Mouse (Mus musculus) urinary bladder, postnatal 10 days (tissue): ENCODE measurements around the gene Nav3.

Experiments
- DNase-seq: peaks from one replicate; pipeline ENCODE4 v3.0.0; 2022; ENCODE audit warnings: low spot score

Gene Nav3

DNA sequence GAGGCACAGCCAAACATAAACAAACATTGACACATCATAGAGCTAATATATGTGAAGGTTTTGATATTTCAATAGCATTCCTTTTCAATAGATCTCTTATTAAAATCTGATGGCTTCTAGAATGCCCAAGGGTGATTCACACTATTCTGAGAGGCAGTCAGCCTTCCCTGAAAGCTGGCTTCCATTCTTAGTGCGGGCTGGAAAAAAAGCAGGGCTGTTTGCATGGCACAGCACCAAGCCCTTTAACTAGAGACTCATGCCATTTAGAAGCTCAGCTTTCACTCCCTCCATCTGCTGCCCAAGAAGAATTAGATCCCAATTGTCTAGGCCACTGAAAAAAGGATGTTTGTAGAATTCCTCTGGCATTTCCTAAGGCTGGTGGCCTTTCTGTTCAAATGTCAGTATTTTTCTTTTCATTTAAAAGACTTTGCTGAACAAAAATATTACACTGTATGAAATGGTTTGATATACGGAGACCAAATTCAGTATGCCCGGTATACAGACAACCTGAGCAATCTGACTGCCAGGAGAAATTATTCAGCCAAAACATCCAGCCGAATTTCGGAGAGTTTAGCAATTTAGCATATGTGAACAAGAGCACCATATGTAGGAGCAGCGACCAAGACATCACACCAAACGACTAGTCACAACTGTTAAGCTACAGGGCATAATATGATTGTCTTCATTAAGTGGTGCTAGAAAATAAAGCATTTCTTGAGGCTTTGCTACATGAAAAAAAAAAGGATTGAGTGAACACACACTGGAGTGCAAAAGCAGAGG is 263.8 kb downstream of the Nav3 start:
- no peak for DNase-seq

DNA sequence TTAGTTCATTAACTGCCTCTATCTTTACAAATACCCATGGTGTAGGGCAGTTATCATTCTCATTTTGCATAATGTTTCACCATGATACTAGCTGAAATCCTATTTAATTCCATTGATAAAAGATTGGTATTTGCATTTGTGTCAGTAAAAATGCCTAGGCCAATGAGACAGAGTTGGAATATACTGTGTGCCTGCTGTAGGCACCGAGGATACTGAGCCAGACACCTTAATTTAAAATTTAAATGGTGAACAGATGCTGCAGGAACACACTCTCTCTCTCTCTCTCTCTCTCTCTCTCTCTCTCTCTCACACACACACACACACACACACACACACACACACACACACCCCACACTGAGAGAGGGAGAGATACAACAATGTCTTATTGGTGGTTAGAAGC is 269.8 kb downstream of the Nav3 start:
- DNase-seq, result no peak

DNA sequence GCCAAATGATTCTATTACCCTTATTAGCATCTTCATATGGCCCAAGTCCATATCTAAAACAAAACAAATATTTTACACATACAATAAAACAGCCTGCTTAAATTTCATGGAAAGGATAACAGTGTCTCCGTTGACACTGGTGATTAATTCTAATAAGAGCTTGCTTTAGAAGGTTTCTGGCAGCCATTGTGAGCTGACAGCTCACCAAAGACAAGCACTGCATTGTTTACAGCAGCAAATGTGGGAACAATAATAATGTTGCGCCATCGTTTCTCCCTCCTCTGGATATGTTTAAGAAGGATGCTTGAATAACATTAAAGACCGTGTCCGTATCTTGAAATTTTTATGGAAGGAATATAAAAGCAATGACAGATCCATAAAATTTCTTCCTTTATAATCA is 280.1 kb downstream of the Nav3 start:
- no peak for DNase-seq

DNA sequence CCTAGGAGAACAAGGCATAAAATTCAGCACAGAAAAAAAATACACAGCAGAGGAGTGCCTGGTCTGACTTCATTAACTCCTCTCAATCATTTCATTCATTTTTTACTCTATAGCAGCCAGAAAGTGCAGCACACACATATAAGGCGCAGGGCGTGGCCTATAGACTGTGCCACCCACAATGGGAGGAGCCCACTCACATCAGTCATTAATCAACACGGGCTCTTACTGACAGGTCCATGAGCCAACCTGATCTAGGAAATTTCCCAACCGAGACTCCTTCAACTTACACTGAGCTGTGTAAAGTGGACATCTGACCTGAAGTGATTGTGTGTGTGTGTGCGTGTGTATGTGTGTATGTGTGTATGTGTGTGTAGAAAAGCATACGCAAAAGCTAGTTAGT is 286.6 kb downstream of the Nav3 start:
- DNase-seq, result no peak

DNA sequence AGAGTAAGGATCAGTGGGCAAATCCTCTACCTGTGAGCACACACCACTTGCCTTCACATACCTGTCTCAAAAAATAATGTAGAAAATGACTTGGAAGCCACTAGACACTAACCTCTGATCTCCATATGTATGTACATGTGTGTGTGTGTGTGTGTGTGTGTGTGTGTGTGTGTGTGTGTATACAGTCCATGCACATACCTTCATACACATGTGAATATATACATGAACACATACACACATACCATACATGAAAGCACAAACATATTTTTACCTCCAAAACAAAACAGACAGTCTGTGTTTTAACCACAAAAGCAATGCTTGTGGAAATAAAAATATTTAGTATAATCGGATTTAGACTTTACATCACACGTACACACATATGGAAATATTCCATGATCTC is 287.1 kb downstream of the Nav3 start:
- no peak for DNase-seq

DNA sequence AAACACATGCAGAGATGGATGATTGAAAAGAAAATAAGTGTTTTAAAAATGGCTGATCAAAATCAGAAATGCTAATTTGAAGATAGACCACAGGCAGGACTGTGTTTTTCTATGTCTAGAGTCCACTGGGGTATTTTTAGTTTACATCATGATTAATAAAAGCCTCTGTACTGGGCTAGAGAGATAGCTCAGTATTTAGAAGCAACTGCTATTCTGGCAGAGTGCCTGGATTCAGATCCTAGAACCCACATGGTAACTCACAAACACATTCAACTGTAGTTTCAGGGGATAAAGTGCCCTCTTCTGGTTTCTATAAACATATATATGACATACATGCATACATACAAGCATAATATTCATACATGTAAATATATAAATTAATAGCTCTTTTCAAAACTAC is 293.4 kb downstream of the Nav3 start:
- DNase-seq, result no peak

DNA sequence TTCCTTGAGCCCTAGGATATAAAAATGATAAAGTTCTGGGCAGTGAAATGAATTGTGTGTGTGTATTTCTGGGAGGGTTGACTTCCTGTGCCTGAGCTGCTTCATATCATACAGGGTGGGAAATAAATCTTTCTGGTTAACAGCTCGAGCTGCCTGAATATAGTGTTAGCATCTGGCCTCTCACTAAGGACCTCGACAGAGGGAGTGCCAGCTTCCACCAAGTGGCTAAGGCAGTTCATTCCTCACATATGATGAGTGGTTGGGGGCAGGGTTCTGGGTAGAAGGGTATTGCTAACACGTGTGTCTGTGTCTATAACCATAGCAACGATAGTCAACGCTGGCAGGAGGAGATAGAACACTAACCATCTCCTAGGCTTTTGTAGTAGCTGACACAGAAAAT is 295.1 kb downstream of the Nav3 start:
- DNase-seq, result no peak

DNA sequence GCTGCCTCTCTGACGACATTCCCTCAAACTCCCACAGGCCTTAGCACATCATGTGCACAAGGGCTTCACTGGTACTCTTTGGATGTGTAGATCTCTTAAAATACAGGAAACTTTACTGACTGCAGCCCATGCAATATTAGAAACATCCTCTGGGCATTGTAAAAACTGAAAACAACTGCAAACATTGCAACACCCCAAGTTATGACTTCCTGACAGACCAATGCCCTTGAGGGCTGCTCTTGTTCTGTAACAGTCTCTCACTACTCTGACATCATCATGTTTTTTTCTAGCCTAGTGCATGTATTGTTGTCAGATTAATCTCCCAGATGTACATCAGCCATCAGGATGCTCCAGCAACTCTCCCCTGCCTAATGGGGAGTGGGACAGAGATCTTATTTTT is 296.5 kb downstream of the Nav3 start:
- no peak for DNase-seq

DNA sequence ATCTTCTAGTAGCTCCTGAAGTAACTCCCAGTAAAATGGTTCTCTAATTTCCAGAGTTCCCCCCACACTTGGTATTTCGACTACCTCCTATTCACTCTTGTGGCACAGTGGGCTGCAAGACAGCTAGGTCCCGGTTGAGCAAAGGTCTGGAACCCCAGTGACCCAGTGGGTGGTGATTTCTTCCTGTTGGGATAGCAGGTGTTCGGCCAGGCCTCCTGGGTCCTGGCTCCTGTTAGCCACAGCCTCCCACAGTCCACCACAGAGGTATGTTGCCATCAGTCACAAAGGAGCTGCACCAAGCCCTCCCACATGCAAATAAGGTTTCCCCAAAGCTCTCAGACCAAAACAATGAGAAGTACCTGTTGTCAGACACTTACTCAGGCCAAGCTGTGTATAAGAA is 297.9 kb downstream of the Nav3 start:
- DNase-seq, result no peak

DNA sequence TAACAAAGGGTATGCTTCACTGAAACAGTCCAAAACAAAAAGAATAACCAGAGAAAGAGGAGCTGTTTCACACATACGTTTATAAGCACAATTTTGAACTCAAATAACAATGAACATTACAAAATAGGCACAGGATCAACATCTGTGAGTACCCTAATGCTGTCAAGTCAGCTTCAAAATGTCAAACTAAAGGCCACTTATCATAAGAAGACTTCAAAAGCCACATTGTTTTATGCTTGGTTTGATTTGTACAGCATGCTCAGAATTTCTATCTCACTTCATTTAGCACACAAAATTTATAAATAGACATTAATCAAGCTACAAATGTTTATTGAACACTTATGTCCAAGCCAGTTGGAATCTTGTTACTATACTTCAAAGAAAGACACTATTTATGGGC is 299.6 kb downstream of the Nav3 start:
- DNase-seq, result no peak

DNA sequence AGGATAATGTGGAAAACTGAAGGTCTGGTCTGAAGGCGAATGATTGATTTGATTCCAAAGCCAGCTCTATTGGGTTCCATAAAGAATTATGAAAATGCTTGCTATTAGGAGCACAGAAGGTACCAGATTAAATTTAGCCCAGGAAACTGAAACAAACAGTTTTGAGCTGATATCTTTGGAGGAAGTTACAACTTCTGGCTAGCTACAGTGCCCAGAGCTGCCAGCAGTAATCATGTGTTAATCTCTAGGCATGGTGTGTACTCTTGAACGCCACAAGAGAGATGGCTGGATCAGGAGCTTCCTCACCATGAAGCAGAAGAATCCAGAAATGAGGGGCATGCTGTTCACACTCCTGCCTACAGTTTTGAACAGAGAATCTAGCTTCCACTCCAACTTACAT is 300.5 kb downstream of the Nav3 start:
- DNase-seq, result no peak

DNA sequence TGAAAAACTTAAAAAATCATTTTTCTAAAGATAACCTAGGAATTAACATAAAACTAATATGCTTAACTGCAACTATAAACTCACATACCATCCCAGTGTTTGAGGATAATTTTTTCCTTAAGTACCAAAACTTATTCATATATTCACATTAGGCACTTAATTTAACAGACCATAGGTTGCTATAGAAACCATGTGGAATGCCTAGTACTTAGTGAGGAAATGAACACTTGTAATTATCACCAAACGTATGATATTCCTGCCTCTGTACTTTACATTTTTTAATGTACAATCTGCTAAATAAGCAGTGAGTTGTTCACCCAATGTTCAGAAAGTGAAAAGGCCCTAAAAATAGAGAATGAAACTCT is 301.1 kb downstream of the Nav3 start:
- DNase-seq, result no peak

DNA sequence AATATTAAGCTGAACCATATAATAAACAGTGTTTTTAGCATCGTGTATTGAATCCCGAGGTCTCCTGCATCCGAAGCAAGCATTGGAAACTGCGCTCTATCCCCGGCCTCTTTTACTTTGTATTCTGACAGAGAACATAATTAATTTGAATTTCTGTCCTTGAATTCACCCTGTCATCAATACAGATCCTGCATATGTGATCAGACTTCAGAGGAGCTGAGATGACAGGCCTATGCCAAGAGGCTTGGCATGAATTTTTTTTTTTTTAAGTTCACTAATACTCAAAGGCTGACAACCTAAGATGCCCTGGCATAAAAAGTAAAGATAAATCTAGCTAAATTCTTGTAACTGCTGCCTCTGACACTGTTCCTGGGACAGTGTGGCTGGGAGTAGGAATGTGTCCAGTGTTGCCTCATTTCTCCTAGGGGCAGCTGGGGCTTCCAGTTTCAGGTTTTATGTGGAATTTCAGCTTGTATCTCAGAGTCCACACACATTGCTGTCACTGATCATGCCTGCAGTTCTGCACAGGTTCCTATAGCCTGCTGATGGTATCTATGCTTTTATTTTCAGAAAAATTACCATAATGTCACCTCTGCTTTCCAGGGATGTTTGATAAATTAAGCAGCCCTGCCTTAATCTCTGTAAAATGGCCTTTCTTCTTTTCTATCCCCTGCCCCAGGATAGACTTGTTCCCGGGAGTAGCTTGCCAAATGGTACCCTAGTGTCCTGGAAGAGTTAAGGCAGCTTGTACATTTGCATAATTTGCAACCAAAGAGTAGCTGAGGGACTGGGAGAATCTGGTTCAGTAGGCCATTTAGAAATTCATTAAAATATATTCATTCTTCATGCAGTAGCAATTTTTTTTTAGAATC is 301.8 kb downstream of the Nav3 start:
- no peak for DNase-seq

DNA sequence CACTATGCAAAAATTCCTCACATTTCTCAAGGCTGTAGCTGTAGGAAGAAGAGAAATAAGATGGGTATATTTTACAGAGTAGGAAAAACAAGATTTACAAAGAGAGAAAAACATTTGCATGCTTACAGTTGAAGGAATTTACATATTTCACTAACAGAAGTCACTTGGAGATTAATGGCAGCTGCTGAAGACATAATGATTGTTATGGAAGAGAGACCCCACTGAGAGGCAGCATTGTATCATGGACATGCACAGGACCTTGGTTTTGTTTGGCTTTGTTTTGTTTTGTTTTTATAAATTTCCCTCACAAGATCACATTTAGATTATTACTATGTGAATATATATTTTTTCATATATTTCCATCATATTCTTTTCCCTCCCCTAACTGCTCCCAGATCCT is 335.4 kb downstream of the Nav3 start:
- DNase-seq, result no peak

DNA sequence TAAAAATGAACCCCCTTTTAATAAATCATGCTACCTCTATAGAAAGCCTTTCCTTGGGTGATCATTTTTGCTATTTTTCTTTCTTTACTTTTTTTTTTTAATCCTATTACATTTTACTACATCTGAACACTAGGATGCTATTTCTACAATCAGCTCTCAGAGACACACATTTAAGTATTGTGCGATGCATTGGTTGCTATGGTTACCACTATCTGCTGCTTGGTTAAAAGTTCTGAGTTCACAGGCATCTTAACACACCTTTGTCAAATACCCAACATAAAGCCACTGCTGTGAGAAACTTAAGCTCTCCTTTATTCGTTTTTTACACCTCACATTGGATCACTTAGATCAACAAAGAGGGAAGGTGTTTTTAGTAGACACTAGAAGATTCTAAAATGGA is 338.7 kb downstream of the Nav3 start:
- no peak for DNase-seq

DNA sequence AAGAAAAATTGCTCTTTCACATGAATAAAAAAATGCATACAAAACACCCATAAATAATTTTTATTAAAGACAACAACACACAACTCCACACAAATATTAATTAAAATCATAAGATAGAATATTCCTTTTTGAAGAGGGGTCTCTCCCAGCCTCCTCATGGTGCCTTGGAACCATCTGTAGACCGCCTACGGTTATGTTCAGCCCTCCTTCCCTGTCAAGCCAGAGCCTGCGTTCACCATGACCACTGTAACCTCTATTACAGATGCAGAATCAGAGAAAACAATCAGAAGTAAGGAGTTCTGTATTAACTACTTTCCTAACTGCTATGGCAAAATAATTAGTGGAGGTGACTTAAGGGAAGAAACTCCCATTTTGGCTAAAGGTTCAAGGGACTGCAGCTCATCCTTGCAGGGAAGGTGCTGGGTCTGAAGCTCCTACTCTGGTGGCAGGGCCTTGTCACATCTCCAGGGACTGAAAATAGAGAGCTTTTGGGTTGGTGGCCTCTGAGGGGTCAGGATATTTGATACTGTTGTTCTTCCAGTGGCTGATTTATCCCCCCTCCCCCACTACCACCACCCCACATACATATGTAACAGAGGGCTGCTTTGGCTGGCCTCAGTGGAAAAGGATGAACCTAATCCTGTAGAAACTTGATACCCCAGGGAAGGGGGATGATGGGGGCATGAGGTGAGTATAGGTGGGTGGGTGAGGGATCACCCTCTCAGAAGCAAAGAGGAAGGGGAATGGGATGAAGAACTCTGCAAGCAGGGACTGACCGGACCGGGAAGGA is 343.1 kb downstream of the Nav3 start:
- no peak for DNase-seq

DNA sequence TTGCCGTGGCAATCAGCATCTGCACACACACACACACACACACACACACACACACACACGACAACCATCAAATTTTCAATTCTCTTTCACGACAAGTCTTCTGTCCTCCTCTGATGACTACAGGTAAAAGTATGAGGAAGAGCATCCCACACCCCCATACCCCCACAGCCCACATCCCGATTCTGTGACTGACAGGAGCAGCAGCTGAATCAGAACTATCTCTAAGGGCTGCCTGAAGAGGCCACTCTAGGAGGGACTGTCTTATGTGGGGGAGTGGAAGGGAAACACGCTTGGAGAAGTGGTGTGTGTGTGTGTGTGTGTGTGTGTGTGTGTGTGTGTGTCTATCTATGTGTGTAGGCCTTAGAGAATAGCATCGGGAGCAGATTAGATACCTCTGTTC is 352.7 kb downstream of the Nav3 start:
- DNase-seq, result no peak

DNA sequence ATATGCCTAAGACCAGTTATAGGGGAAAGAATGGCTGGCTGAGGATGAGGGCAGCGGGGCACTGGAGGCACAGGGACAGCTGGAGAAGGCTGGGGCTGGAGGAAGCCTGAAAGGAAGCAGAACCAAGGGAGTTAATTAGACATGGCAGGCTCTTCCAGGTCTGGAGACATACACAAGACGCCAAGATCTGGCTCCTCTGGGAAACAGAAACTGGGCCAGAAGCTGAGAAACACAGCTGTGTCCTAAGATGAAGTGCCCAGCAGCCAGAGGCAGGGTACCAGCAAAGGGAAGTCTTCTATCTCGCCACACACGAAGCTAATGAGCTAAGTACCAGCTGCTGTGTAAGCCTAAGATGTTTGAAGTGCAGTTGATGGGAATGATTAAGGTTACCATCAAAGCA is 353.8 kb downstream of the Nav3 start:
- no peak for DNase-seq

DNA sequence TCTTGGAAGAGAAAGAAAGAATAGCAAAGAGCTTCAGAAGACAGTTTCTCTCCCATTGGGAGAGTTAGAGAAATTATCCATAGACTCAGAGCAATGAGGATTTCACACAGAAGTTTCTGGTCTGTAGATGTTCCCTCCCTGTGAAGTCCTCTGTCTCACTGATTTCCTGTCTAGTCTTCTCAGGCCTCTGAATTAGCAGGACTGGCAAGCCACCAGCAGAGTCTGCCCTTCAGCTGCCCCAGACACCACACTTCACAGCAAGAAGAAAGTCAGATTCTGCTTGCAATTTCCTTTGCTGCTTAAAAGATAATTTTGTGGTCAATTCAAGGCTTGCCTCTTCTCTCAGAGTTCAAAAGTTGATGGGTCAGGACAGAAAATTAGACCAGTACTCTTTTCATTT is 361.6 kb downstream of the Nav3 start:
- no peak for DNase-seq

DNA sequence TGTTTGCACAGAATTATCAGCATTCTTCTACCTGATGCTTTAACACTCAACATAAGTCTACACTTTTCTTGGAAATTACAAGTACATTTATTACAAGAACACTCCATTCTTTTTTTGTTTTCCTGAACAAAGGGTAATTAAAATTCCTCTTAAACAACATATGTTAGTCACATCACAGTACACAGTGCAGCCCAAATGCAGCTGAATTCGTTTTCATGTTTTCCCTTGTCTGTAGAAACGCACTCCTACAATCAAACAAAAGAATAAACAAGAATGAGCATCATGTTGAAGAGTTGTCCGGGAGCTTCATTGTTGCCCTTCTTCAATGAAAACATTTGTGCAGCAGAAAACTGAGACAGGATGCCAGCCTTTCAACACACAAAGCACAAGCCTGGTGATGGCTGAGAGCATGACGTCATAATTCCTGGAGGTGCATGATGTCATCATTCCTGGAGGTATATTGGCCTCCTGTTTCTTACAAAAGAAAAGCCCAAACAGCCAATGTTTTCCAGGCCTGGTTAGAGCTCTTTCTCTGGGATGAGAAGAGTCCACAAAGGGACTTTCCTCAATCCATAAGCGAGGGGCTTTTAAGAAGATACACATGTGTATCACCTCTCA is 367.5 kb downstream of the Nav3 start:
- DNase-seq, result no peak

DNA sequence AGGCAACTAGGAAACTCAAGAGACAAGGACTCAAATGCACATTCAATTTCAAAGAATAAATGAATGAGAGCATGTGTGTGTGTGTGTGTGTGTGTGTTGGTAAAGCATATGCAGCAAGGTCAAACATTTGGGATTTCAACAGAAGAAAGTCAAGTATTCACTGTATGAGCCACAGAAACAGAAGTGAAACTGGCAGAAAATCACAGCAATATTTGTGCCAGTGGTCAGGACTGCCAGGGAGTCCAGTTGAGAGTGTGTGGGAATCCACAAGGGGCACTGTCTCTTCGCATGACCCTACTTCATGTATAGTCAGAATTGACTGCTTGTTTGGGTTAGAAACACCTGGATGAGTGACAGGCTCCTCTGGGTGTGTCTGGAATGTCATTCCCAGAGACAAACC is 370.1 kb downstream of the Nav3 start:
- no peak for DNase-seq

DNA sequence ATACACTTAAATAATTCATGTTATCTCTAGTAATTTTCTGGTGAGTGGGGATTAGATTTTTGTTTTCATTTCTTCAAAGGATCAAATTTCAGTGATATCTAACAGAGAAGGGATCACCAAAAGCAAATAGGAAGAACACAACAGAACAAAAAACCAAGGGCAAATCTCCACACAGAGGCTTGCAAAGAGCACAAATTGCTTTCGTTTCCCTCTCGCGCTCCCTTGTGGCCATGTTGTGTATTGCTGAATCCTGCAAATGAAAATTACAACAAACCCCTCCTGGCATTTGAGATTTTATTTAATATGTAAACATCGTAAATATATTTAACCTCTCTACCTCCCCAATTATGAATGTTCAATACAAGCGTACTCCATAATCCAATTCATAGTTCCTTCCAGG is 370.8 kb downstream of the Nav3 start:
- no peak for DNase-seq
